Mouse (Mus musculus): Measurements from ENCODE around the gene Gm8212.
"Not testable (repeated sequence)": the region's sequence is repeated elsewhere in the genome, so short reads cannot be mapped to it uniquely, and the experiment has no call there.

Gm8212 gene

GRCm38 (mm10) chr14:44197361-44197760 lies at the start of gene Gm8212:
Gene Gm8212, plus strand, starts transcription at chr14:44197661.
- not testable (repeated sequence) for DNase-seq (ENCODE audit: low spot score in 2 of 2)

GRCm38 (mm10) chr14:44213154-44213553 lies 15.7 kb downstream of the Gm8212 start, which contains the start of gene 4930503E14Rik:
Gene 4930503E14Rik, minus strand, starts transcription at chr14:44213254.
- DNase-seq (ENCODE audit: low spot score in 2 of 2) = not testable (repeated sequence)

- no peak for DNase-seq (ENCODE audit: low spot score in 2 of 2)
Measured at GRCm38 (mm10) chr14:44248039-44248438, 50.6 kb downstream of the Gm8212 start.
